ENCODE assay signal across 26 mouse cellular contexts in the genomic region with DNA sequence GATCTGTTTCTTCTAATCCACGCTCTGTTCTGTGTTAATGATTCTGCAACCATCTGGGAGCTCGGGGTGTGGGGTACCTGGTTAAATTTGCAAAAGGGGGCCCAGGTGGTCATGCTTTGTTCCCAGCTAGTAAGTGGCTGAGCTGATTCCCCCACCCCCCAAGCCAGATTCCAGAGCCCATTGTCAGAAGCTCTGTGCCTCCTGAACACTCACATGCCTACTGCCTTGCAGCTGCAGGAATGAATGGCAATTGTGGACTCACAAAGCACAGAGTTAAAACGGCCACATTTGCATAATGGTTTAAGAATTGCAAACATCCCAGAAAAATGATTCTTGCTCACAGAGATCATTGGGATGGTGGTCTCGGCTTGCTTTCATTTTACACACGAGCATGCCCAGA.
DNase-seq lines count a peak whose midpoint lies in the region; ATAC-seq and TF ChIP-seq lines count a peak whose summit lies in the region.
"Had no signal": no experiment of that assay in that cellular context is flagged by ENCODE, and none has a peak within 500 bp of the region (broad histone marks: within the 10 kb centered on the region; RNA-seq: fewer than 3 reads in every experiment).

No protein-coding gene starts in this region.

- no peak overlapping the region for H3K9ac ChIP-seq in midbrain, postnatal 0 days (replicated peaks; ENCODE audit: low read length, poor library complexity, severe bottlenecking)
- no peak overlapping the region for H3K9ac ChIP-seq in hindbrain, embryonic 15.5 days
- H3K9ac ChIP-seq: heart, embryonic 12.5 days; liver, postnatal 0 days; stomach, embryonic 15.5 days had no signal

- DNase-seq in frontal cortex, postnatal 10 days (ENCODE audit: low spot score in 2 of 2): no peak
- DNase-seq in midbrain, embryonic 10.5 days (ENCODE audit: low spot score): no peak
- no peak for DNase-seq in midbrain, postnatal 0 days (ENCODE audit: low spot score)
- no peak for DNase-seq in thymus, adult 18-20 months
- DNase-seq in ovary, postnatal 14 days (ENCODE audit: low spot score): no peak
- DNase-seq: adrenal gland, postnatal 14 days; cerebellum, adult 18-20 months; cerebellum, postnatal 36 days; gastrocnemius, postnatal 10 days; heart, adult 11 months; heart, postnatal 14 days; kidney, adult 8-10 months; kidney, postnatal 25 days; liver, postnatal 0 days; lung, postnatal 10 days; right cerebral cortex, postnatal 25 days; thymus, adult 2 months had no signal

- ATAC-seq in frontal cortex, adult (ENCODE audit: low TSS enrichment): peak; percentile 59; the same call in 1 of the 2 replicates
- ATAC-seq in midbrain, postnatal 0 days (ENCODE audit: low FRiP score): no peak
- no peak for ATAC-seq in hindbrain, embryonic 15.5 days (ENCODE audit: low FRiP score, low read depth)
- ATAC-seq: CD4-positive, CD25-positive, alpha-beta regulatory T cell, adult 4 months; inflammation-experienced regulatory T-cells, adult 6 months; liver, postnatal 0 days had no signal

- TF ChIP-seq CTCF in midbrain, postnatal 0 days (IDR thresholded peaks at IDR 0.05): no peak
- no peak for TF ChIP-seq CTCF in cortical plate, adult 2 months (IDR thresholded peaks at IDR 0.05; ENCODE audit: extremely low read depth, insufficient read depth, low read length)

- peaks cover 14% of the 10 kb centered on the region for H3K4me1 ChIP-seq in midbrain, embryonic 10.5 days
- H3K4me1 ChIP-seq in midbrain, postnatal 0 days (ENCODE audit: insufficient read depth, low read length): no peaks in the 10 kb centered on the region
- H3K4me1 ChIP-seq in cortical plate, adult 2 months (ENCODE audit: control insufficient read depth, insufficient read depth, low read length): no peaks in the 10 kb centered on the region
- peaks cover 13% of the 10 kb centered on the region; the same call in 1 of the 2 replicates for H3K4me1 ChIP-seq in hindbrain, embryonic 15.5 days (replicated peaks)
- H3K4me1 ChIP-seq: heart, embryonic 12.5 days; stomach, embryonic 15.5 days had no signal

- H3K4me2 ChIP-seq in midbrain, postnatal 0 days (ENCODE audit: low read depth, low read length, poor library complexity, severe bottlenecking): no peak overlapping the region
- H3K4me2 ChIP-seq in hindbrain, embryonic 15.5 days: no peak overlapping the region
- H3K4me2 ChIP-seq: heart, embryonic 12.5 days; stomach, embryonic 15.5 days had no signal

- H3K27ac ChIP-seq in midbrain, embryonic 10.5 days (replicated peaks): peak overlapping the region; percentile 63
- no peak overlapping the region for H3K27ac ChIP-seq in midbrain, postnatal 0 days (ENCODE audit: low read depth, low read length)
- 0 out of 2 replicates have a peak overlapping the region, but pooled peaks have one; percentile 18 for H3K27ac ChIP-seq in cortical plate, adult 2 months (ENCODE audit: insufficient read depth, low read length)
- H3K27ac ChIP-seq in hindbrain, embryonic 15.5 days (replicated peaks): peak overlapping the region; percentile 26; the same call in 1 of the 2 replicates
- H3K27ac ChIP-seq: limb, embryonic 10.5 days; stomach, embryonic 15.5 days had no signal

- H3K27me3 ChIP-seq in midbrain, embryonic 10.5 days (ENCODE audit: low read depth, poor library complexity, severe bottlenecking): no peaks in the 10 kb centered on the region
- H3K27me3 ChIP-seq in midbrain, postnatal 0 days (ENCODE audit: insufficient read depth, low read length): no peaks in the 10 kb centered on the region
- H3K27me3 ChIP-seq in hindbrain, embryonic 15.5 days: no peaks in the 10 kb centered on the region
- H3K27me3 ChIP-seq: heart, embryonic 12.5 days; stomach, embryonic 15.5 days had no signal

- WGBS in midbrain, embryonic 10.5 days: 65% methylated on average over 5 of the region's 5 CpGs
- WGBS in midbrain, postnatal 0 days: 29% methylated on average over 5 of the region's 5 CpGs
- 28% methylated on average over 5 of the region's 5 CpGs for WGBS in hindbrain, embryonic 15.5 days

- no peak overlapping the region for H3K4me3 ChIP-seq in midbrain, embryonic 10.5 days
- H3K4me3 ChIP-seq in midbrain, postnatal 0 days (ENCODE audit: low read depth, low read length): no peak overlapping the region
- no peak overlapping the region for H3K4me3 ChIP-seq in cortical plate, adult 2 months (ENCODE audit: insufficient read depth, low read length)
- no peak overlapping the region for H3K4me3 ChIP-seq in hindbrain, embryonic 15.5 days
- H3K4me3 ChIP-seq: embryonic facial prominence, embryonic 10.5 days; heart, embryonic 12.5 days; limb, embryonic 10.5 days; stomach, embryonic 15.5 days had no signal

- H3K36me3 ChIP-seq in midbrain, embryonic 10.5 days: no peaks in the 10 kb centered on the region
- H3K36me3 ChIP-seq in midbrain, postnatal 0 days (ENCODE audit: insufficient read depth, low read length): no peaks in the 10 kb centered on the region
- no peaks in the 10 kb centered on the region for H3K36me3 ChIP-seq in hindbrain, embryonic 15.5 days
- H3K36me3 ChIP-seq: embryonic facial prominence, embryonic 10.5 days; heart, embryonic 12.5 days; limb, embryonic 10.5 days; stomach, embryonic 15.5 days had no signal

- no peak for TF ChIP-seq POLR2A in cortical plate, adult 2 months (IDR thresholded peaks at IDR 0.05; ENCODE audit: extremely low read depth, insufficient read depth, low read length)

- H3K9me3 ChIP-seq in midbrain, embryonic 10.5 days (replicated peaks): no peaks in the 10 kb centered on the region
- H3K9me3 ChIP-seq in midbrain, postnatal 0 days (ENCODE audit: low read length): no peaks in the 10 kb centered on the region
- H3K9me3 ChIP-seq in hindbrain, embryonic 15.5 days: no peaks in the 10 kb centered on the region
- H3K9me3 ChIP-seq: embryonic facial prominence, embryonic 10.5 days; heart, embryonic 12.5 days; limb, embryonic 10.5 days; stomach, embryonic 15.5 days had no signal
